Mouse (Mus musculus) MEL (cell line): Measurements from ENCODE around the gene Gm6169. TPM values are rescaled to one million over a fixed set of nuclear protein-coding genes. Genes with fewer than 3 reads are reported as not detected.

Experiments
- DNase-seq: peaks from one replicate; pipeline ENCODE4 v3.0.0; 2011; ENCODE audit warnings: low read depth, low spot score
- H3K27ac ChIP-seq: 2 replicates; pipeline ENCODE4 v1.5.1; 2012; ENCODE audit warnings: low read depth, mild to moderate bottlenecking, control low read depth, low read length, moderate library complexity; ENCODE audit not compliant: control insufficient read depth
- H3K27me3 ChIP-seq, 2 experiments: fragments of 150-350 bp in 1 of 2; sonication (generic) in 1 of 2; 2 replicates each; pipeline ENCODE4 v1.6.1; 2012; ENCODE audit warnings: low read length in 2 of 2, mild to moderate bottlenecking in 2 of 2, improper control_type of control experiment in 1 of 2, moderate library complexity in 1 of 2; ENCODE audit not compliant: insufficient read depth in 2 of 2, control insufficient read depth in 1 of 2
- H3K36me3 ChIP-seq, 2 experiments: 2 replicates each; pipeline ENCODE4 v1.6.1; 2012 to 2014; ENCODE audit warnings: low read length in 2 of 2, improper control_type of control experiment in 1 of 2, inconsistent platforms in 1 of 2, mild to moderate bottlenecking in 1 of 2; ENCODE audit not compliant: insufficient read depth in 2 of 2, control insufficient read depth in 1 of 2
- H3K4me1 ChIP-seq, 2 experiments: fragments of 150-350 bp in 1 of 2; sonication (generic) in 1 of 2; 2 replicates each; pipeline ENCODE4 v1.6.1; 2012; ENCODE audit warnings: low read length in 2 of 2, improper control_type of control experiment in 1 of 2, mild to moderate bottlenecking in 1 of 2; ENCODE audit not compliant: insufficient read depth in 2 of 2, control insufficient read depth in 1 of 2
- H3K4me3 ChIP-seq, 2 experiments: fragments of 150-350 bp in 1 of 2; sonication (generic) in 1 of 2; 2 replicates each; pipeline ENCODE4 v1.5.1; 2012; ENCODE audit warnings: low read depth in 2 of 2, low read length in 2 of 2, mild to moderate bottlenecking in 2 of 2, moderate library complexity in 2 of 2, control low read depth in 1 of 2, improper control_type of control experiment in 1 of 2; ENCODE audit not compliant: control insufficient read depth in 1 of 2, insufficient read depth in 1 of 2
- H3K79me2 ChIP-seq: 2 replicates; pipeline ENCODE4 v1.6.1; 2012; ENCODE audit warnings: mild to moderate bottlenecking, low read length, moderate library complexity; ENCODE audit not compliant: control insufficient read depth, poor library complexity, insufficient read depth
- H3K9ac ChIP-seq: 2 replicates; pipeline ENCODE4 v1.6.1; 2012; ENCODE audit warnings: low read depth, mild to moderate bottlenecking, control low read depth, low read length, moderate library complexity; ENCODE audit not compliant: control insufficient read depth, poor library complexity, severe bottlenecking
- H3K9me3 ChIP-seq: fragments of 150-350 bp; sonication (generic); replicated peaks from 2 replicates; pipeline ENCODE4 v1.6.1; 2012; ENCODE audit warnings: mild to moderate bottlenecking, low read length, improper control_type of control experiment, moderate library complexity; ENCODE audit not compliant: insufficient read depth
- BHLHE40 ChIP-seq: IDR thresholded peaks from 2 replicates; pipeline ENCODE4 v1.6.1; 2012; ENCODE audit warnings: low read depth, mild to moderate bottlenecking, inconsistent platforms, low read length, improper control_type of control experiment, borderline replicate concordance
- CHD2 ChIP-seq: IDR thresholded peaks from 2 replicates; pipeline ENCODE4 v1.6.1; 2011; ENCODE audit warnings: low read length, improper control_type of control experiment
- CTCF ChIP-seq, 3 experiments: IDR thresholded peaks in 2 of 3; conservative IDR thresholded peaks in 1 of 3; 2 replicates each; pipeline ENCODE4 v1.5.1; 2011 to 2012; ENCODE audit warnings: low read length in 3 of 3, low read depth in 2 of 3, mild to moderate bottlenecking in 2 of 3, improper control_type of control experiment in 1 of 3, inconsistent platforms in 1 of 3, mixed read lengths in 1 of 3, moderate library complexity in 1 of 3; ENCODE audit not compliant: control insufficient read depth in 1 of 3, insufficient read depth in 1 of 3, poor library complexity in 1 of 3, severe bottlenecking in 1 of 3
- EP300 ChIP-seq, 2 experiments: IDR thresholded peaks; 2 replicates each; pipeline ENCODE4 v1.6.1; 2011; ENCODE audit warnings: improper control_type of control experiment in 2 of 2, low read length in 2 of 2, low read depth in 1 of 2, mild to moderate bottlenecking in 1 of 2
- HCFC1 ChIP-seq: IDR thresholded peaks from 2 replicates; pipeline ENCODE4 v1.6.1; 2012; ENCODE audit warnings: low read depth, mild to moderate bottlenecking, inconsistent platforms, low read length, improper control_type of control experiment, moderate library complexity
- JUND ChIP-seq: IDR thresholded peaks from 2 replicates; pipeline ENCODE4 v1.6.1; 2011; ENCODE audit warnings: low read depth, mild to moderate bottlenecking, improper control_type of control experiment, low read length
- MEF2A ChIP-seq: IDR thresholded peaks from 2 replicates; pipeline ENCODE4 v1.6.1; 2014; ENCODE audit warnings: low read depth, mild to moderate bottlenecking, inconsistent platforms, low read length, improper control_type of control experiment; ENCODE audit not compliant: poor library complexity, insufficient replicate concordance, severe bottlenecking; ENCODE audit errors: extremely low read depth
- MXI1 ChIP-seq: IDR thresholded peaks from 2 replicates; pipeline ENCODE4 v1.6.1; 2011; ENCODE audit warnings: mild to moderate bottlenecking, low read depth, low read length, improper control_type of control experiment
- MYC ChIP-seq: IDR thresholded peaks from 2 replicates; pipeline ENCODE4 v1.6.1; 2011; ENCODE audit warnings: low read depth, mild to moderate bottlenecking, low read length, improper control_type of control experiment, moderate library complexity
- NRF1 ChIP-seq: IDR thresholded peaks from 2 replicates; pipeline ENCODE4 v1.6.1; 2014; ENCODE audit warnings: low read depth, mild to moderate bottlenecking, inconsistent platforms, low read length, improper control_type of control experiment, moderate library complexity; ENCODE audit not compliant: poor library complexity, insufficient read depth, severe bottlenecking
- RAD21 ChIP-seq: IDR thresholded peaks from 2 replicates; pipeline ENCODE4 v1.6.1; 2011; ENCODE audit warnings: mild to moderate bottlenecking, low read depth, low read length, improper control_type of control experiment
- RCOR1 ChIP-seq: IDR thresholded peaks from 2 replicates; pipeline ENCODE4 v1.6.1; 2012; ENCODE audit warnings: low read depth, mild to moderate bottlenecking, inconsistent platforms, low read length, improper control_type of control experiment
- SMC3 ChIP-seq: IDR thresholded peaks from 2 replicates; pipeline ENCODE4 v1.6.1; 2011; ENCODE audit warnings: low read depth, low read length, improper control_type of control experiment
- TCF12 ChIP-seq: IDR thresholded peaks from 2 replicates; pipeline ENCODE4 v1.6.1; 2014; ENCODE audit warnings: low read depth, mild to moderate bottlenecking, inconsistent platforms, low read length, improper control_type of control experiment, moderate library complexity
- USF1 ChIP-seq: IDR thresholded peaks from 2 replicates; pipeline ENCODE4 v1.6.1; 2014; ENCODE audit warnings: low read depth, mild to moderate bottlenecking, inconsistent platforms, low read length, improper control_type of control experiment, moderate library complexity
- ZC3H11A ChIP-seq: IDR thresholded peaks from 2 replicates; pipeline ENCODE4 v1.6.1; 2012; ENCODE audit warnings: low read depth, mild to moderate bottlenecking, inconsistent platforms, low read length, improper control_type of control experiment
- ZMIZ1 ChIP-seq: IDR thresholded peaks from 2 replicates; pipeline ENCODE4 v1.6.1; 2012; ENCODE audit warnings: low read depth, mild to moderate bottlenecking, inconsistent platforms, low read length, improper control_type of control experiment, moderate library complexity
- polyA plus RNA-seq, 2 experiments: library from polyadenylated mRNA; stranded (reverse) in 1 of 2; unstranded in 1 of 2; fragments of >175 nt in 1 of 2; fragments of >200 nt in 1 of 2; gene quantifications; 2 replicates each; pipeline versions ENCODE4 v1.2.1 to v1.2.4; 2012; ENCODE audit warnings: low replicate concordance in 2 of 2, low read depth in 1 of 2; ENCODE audit not compliant: insufficient read length in 2 of 2, insufficient read depth in 1 of 2, missing spikeins in 1 of 2
- total RNA-seq: library from RNA; depleted of rRNA; stranded (reverse); fragments of 300-350 nt; gene quantifications from 2 replicates; pipeline ENCODE4 v1.2.3, GENCODE M21; 2012

Gm6169 gene
- total and polyA plus RNA-seq, 3 experiments, result 1.9 to 3.6 TPM; not detected in 1

- H3K27ac ChIP-seq, result no peak overlapping the region
- H3K9me3 ChIP-seq, result no peaks in the 10 kb centered on the region
- H3K4me1 ChIP-seq, result no peaks in the 10 kb centered on the region
- TF ChIP-seq HCFC1, result no peak
- no peak for TF ChIP-seq MXI1
- TF ChIP-seq ZC3H11A, result no peak
- TF ChIP-seq USF1, result no peak
- TF ChIP-seq CHD2, result no peak
- no peak for TF ChIP-seq SMC3
- TF ChIP-seq RCOR1, result no peak
- TF ChIP-seq MEF2A, result no peak
- TF ChIP-seq EP300 (IDR thresholded peaks at IDR 0.05; ENCODE audit: low read depth in 1 of 2, low read length in 2 of 2), result no peak
- no peak for TF ChIP-seq NRF1
- TF ChIP-seq ZMIZ1, result no peak
- TF ChIP-seq JUND, result no peak
- no peak for TF ChIP-seq TCF12
- no peaks in the 10 kb centered on the region for H3K79me2 ChIP-seq
- H3K36me3 ChIP-seq, result no peaks in the 10 kb centered on the region
- no peak overlapping the region for H3K9ac ChIP-seq
- DNase-seq, result no peak
- no peak overlapping the region for H3K4me3 ChIP-seq
- peaks cover 1 to 8% of the 10 kb centered on the region in 2 experiments; a peak in 3 of 4 replicates for H3K27me3 ChIP-seq
Observed at GRCm38 (mm10) chr13:97104996-97105395, 6.0 kb upstream of the Gm6169 start.

DNA sequence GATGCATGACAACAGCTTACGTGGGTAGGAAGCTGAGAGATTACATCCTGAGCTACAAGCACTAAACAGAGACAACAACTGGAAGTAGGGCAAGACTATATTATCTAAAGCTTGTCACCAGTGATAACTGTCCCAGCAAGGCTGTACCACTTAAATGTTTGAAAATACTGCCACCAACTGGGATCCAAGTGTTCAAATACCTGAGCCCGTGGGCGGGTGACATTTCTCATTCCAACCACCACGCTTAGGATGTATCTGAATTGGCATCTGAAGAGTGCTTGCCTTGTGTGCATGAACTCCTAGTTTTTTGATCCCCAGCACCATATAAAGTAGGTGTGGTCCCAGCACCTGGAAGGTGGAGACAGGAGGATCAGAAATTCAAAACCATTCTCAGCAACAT is 3.3 kb downstream of the Gm6169 start:
- Histone ChIP-seq H3K27ac (no peak overlapping the region), H3K79me2 (no peaks in the 10 kb centered on the region), H3K9ac (no peak overlapping the region), H3K27me3 (no peaks in the 10 kb centered on the region; a peak in 2 of 4 replicates), H3K4me3 (no peak overlapping the region), H3K4me1 (no peaks in the 10 kb centered on the region), H3K9me3 (no peaks in the 10 kb centered on the region), H3K36me3 (no peaks in the 10 kb centered on the region)
- peak; percentile 9 for DNase-seq
- TF ChIP-seq BHLHE40 (no peak), MEF2A (no peak), RAD21 (peak; percentile 18; the same call in 1 of the 2 replicates), MYC (no peak), CTCF (IDR thresholded peaks at IDR 0.05 in 2 of 3, conservative IDR thresholded peaks at IDR 0.05 in 1 of 3; ENCODE audit: control insufficient read depth in 1 of 3, insufficient read depth in 1 of 3, low read depth in 2 of 3, low read length in 3 of 3, poor library complexity in 1 of 3, severe bottlenecking in 1 of 3) (peak in 1 of 3 experiments; percentile 16; a peak in 2 of 6 replicates), SMC3 (0 out of 2 replicates have a peak, but pooled peaks have one; percentile 5)
